In genomic region chr8:124346852-124347523, GRCm38 (mm10) we compare ENCODE assay signal across 8 mouse cellular contexts.
A peak's percentile ranks its signal among the peaks of the same experiment; 100 is the strongest.
DNase-seq lines count a peak whose midpoint lies in the region; ATAC-seq and TF ChIP-seq lines count a peak whose summit lies in the region.

No protein-coding gene starts in this region.

- WGBS in intestine, embryonic 14.5 days, result 46% methylated on average over 19 of the region's 19 CpGs
- 43% methylated on average over 19 of the region's 19 CpGs for WGBS in intestine, embryonic 16.5 days
- 50% methylated on average over 19 of the region's 19 CpGs for WGBS in hindbrain, embryonic 10.5 days
- 48% methylated on average over 19 of the region's 19 CpGs for WGBS in midbrain, embryonic 10.5 days

- TF ChIP-seq CTCF in embryonic fibroblast, embryonic 13.5 days (IDR thresholded peaks at IDR 0.05; ENCODE audit: borderline replicate concordance, insufficient read depth, low read length), result peak; percentile 84

- no peak overlapping the region for H3K9ac ChIP-seq in intestine, embryonic 14.5 days (ENCODE audit: low read length)
- no peak overlapping the region for H3K9ac ChIP-seq in intestine, embryonic 16.5 days (ENCODE audit: low read depth, low read length)

- peak; percentile 40; the same call in 1 of the 2 replicates for ATAC-seq in intestine, embryonic 14.5 days (replicated peaks; ENCODE audit: low FRiP score, low TSS enrichment, low read depth)
- no peak for ATAC-seq in intestine, embryonic 16.5 days

- no peaks in the 10 kb centered on the region for H3K27me3 ChIP-seq in intestine, embryonic 14.5 days (replicated peaks; ENCODE audit: control insufficient read depth, insufficient read depth, low read length)
- H3K27me3 ChIP-seq in intestine, embryonic 16.5 days (replicated peaks; ENCODE audit: control insufficient read depth, insufficient read depth, low read length), result no peaks in the 10 kb centered on the region
- no peaks in the 10 kb centered on the region for H3K27me3 ChIP-seq in hindbrain, embryonic 10.5 days (ENCODE audit: insufficient read depth, poor library complexity, severe bottlenecking)
- no peaks in the 10 kb centered on the region for H3K27me3 ChIP-seq in midbrain, embryonic 10.5 days (ENCODE audit: low read depth, poor library complexity, severe bottlenecking)

- no peaks in the 10 kb centered on the region for H3K4me1 ChIP-seq in intestine, embryonic 14.5 days (replicated peaks; ENCODE audit: control insufficient read depth, insufficient read depth, low read length)
- peaks cover 8% of the 10 kb centered on the region for H3K4me1 ChIP-seq in intestine, embryonic 16.5 days (ENCODE audit: control insufficient read depth, insufficient read depth, low read length)
- H3K4me1 ChIP-seq in embryonic fibroblast, embryonic 13.5 days (ENCODE audit: control insufficient read depth, insufficient read depth, low read length), result peaks cover 6% of the 10 kb centered on the region
- no peaks in the 10 kb centered on the region for H3K4me1 ChIP-seq in hindbrain, embryonic 10.5 days (replicated peaks)
- no peaks in the 10 kb centered on the region for H3K4me1 ChIP-seq in midbrain, embryonic 10.5 days

- no peak overlapping the region for H3K4me2 ChIP-seq in intestine, embryonic 14.5 days (ENCODE audit: low read length)
- no peak overlapping the region for H3K4me2 ChIP-seq in intestine, embryonic 16.5 days (ENCODE audit: low read depth, low read length)

- DNase-seq in intestine, embryonic 14.5 days (ENCODE audit: low spot score), result peak; percentile 82
- peak; percentile 70 to 82 for DNase-seq in adrenal gland, postnatal 36 days
- peak; percentile 64 for DNase-seq in hindbrain, embryonic 10.5 days (ENCODE audit: low spot score)
- peak; percentile 49 to 58 for DNase-seq in left cerebral cortex, postnatal 25 days (ENCODE audit: low spot score in 2 of 2)
- DNase-seq in midbrain, embryonic 10.5 days (ENCODE audit: low spot score), result peak; percentile 55
- DNase-seq in spleen, postnatal 4 days (ENCODE audit: low spot score in 2 of 2), result peak; percentile 46 to 84

- H3K4me3 ChIP-seq in intestine, embryonic 14.5 days (ENCODE audit: low read depth, low read length), result no peak overlapping the region
- no peak overlapping the region for H3K4me3 ChIP-seq in intestine, embryonic 16.5 days (ENCODE audit: low read length)
- H3K4me3 ChIP-seq in embryonic fibroblast, embryonic 13.5 days (ENCODE audit: insufficient read depth, low read length), result no peak overlapping the region
- no peak overlapping the region for H3K4me3 ChIP-seq in hindbrain, embryonic 10.5 days
- no peak overlapping the region for H3K4me3 ChIP-seq in midbrain, embryonic 10.5 days

- TF ChIP-seq POLR2A in embryonic fibroblast, embryonic 13.5 days (IDR thresholded peaks at IDR 0.05; ENCODE audit: low read depth, low read length), result no peak

- intact Hi-C loops in left cerebral cortex, postnatal 25 days (cut with DNase I), result loop anchor here (5.0 to 10.0 kb wide), 3 partner anchors 115 to 425 kb away; partner anchors contain the start of gene Galnt2

- no peak overlapping the region for H3K27ac ChIP-seq in intestine, embryonic 14.5 days (ENCODE audit: low read depth)
- H3K27ac ChIP-seq in intestine, embryonic 16.5 days (ENCODE audit: low read length), result no peak overlapping the region
- peak overlapping the region; percentile 44 for H3K27ac ChIP-seq in embryonic fibroblast, embryonic 13.5 days (ENCODE audit: insufficient read depth, low read length)
- H3K27ac ChIP-seq in hindbrain, embryonic 10.5 days, result no peak overlapping the region
- H3K27ac ChIP-seq in midbrain, embryonic 10.5 days (replicated peaks), result 0 out of 2 replicates have a peak overlapping the region, but pooled peaks have one; percentile 6

- H3K9me3 ChIP-seq in intestine, embryonic 14.5 days (ENCODE audit: control insufficient read depth, low read length), result no peaks in the 10 kb centered on the region
- no peaks in the 10 kb centered on the region for H3K9me3 ChIP-seq in intestine, embryonic 16.5 days (ENCODE audit: control insufficient read depth, low read length)
- H3K9me3 ChIP-seq in hindbrain, embryonic 10.5 days, result no peaks in the 10 kb centered on the region
- no peaks in the 10 kb centered on the region for H3K9me3 ChIP-seq in midbrain, embryonic 10.5 days (replicated peaks)

- peaks cover 27% of the 10 kb centered on the region for H3K36me3 ChIP-seq in intestine, embryonic 14.5 days (ENCODE audit: control insufficient read depth, insufficient read depth, low read length)
- H3K36me3 ChIP-seq in intestine, embryonic 16.5 days (ENCODE audit: control insufficient read depth, insufficient read depth, low read length), result no peaks in the 10 kb centered on the region; the same call in 1 of the 2 replicates
- H3K36me3 ChIP-seq in hindbrain, embryonic 10.5 days, result peaks cover 34% of the 10 kb centered on the region
- peaks cover 36% of the 10 kb centered on the region for H3K36me3 ChIP-seq in midbrain, embryonic 10.5 days

Comparison
In these comparisons a context has a peak if more than half of its experiments do, and no peak if none do; other contexts are left out.
1. H3K27ac ChIP-seq: peak in embryonic fibroblast, embryonic 13.5 days (single experiment) and midbrain, embryonic 10.5 days (single experiment); none in intestine, embryonic 14.5 days (single experiment), intestine, embryonic 16.5 days (single experiment) and hindbrain, embryonic 10.5 days (single experiment).
2. Peak in every context shown above with its lines, with median percentiles within 50 percentile points of each other: DNase-seq.